In genomic region chr16:22265849-22266376, GRCm38 (mm10) we compare ENCODE assay signal across 8 mouse cellular contexts. TPM values are rescaled to one million over a fixed set of nuclear protein-coding genes. Genes with fewer than 3 reads are reported as not detected.
A peak's percentile ranks its signal among the peaks of the same experiment; 100 is the strongest.
DNase-seq lines count a peak whose midpoint lies in the region; ATAC-seq and TF ChIP-seq lines count a peak whose summit lies in the region.

Tra2b (minus strand) TSS chr16:22266005.

- DNase-seq in MEL-GATA-1-ER (ENCODE audit: extremely low read depth, low read depth) = peak; percentile 83
- peak; percentile 96 for DNase-seq in cerebellum, adult 8-10 months
- peak; percentile 98 for DNase-seq in hindbrain, embryonic 10.5 days (ENCODE audit: low spot score)
- DNase-seq in layer of hippocampus, adult 9-11 months = peak; percentile 97
- peak; percentile 99 for DNase-seq in lung, postnatal 0 days (ENCODE audit: low spot score)
- peak; percentile 94 for DNase-seq in ovary, postnatal 14 days (ENCODE audit: low spot score)
- DNase-seq in thymus, postnatal 14 days = peak; percentile 98

- H3K9ac ChIP-seq in lung, postnatal 0 days (replicated peaks; ENCODE audit: low read depth) = peak within 1 kb of the TSS; percentile 94

- under 1% methylated on average over 38 of the region's 38 CpGs for WGBS in hindbrain, embryonic 10.5 days
- 1% methylated on average over 28 of the region's 38 CpGs for WGBS in lung, postnatal 0 days

- H3K36me3 ChIP-seq in hindbrain, embryonic 10.5 days = peaks cover 18% of the 10 kb centered on the region
- no peaks in the 10 kb centered on the region for H3K36me3 ChIP-seq in lung, postnatal 0 days (ENCODE audit: insufficient read depth, low read length)

- H3K9me3 ChIP-seq in hindbrain, embryonic 10.5 days = no peaks in the 10 kb centered on the region
- H3K9me3 ChIP-seq in lung, postnatal 0 days (ENCODE audit: low read length) = no peaks in the 10 kb centered on the region

- peaks cover 21% of the 10 kb centered on the region for H3K4me1 ChIP-seq in hindbrain, embryonic 10.5 days (replicated peaks)
- peaks cover 15% of the 10 kb centered on the region for H3K4me1 ChIP-seq in lung, postnatal 0 days (ENCODE audit: insufficient read depth, low read depth, low read length)

- TF ChIP-seq CTCF in lung, postnatal 0 days (IDR thresholded peaks at IDR 0.05) = peak; percentile 60

- no peak for TF ChIP-seq EP300 in lung, postnatal 0 days (IDR thresholded peaks at IDR 0.05)

- no peaks in the 10 kb centered on the region for H3K27me3 ChIP-seq in hindbrain, embryonic 10.5 days (ENCODE audit: insufficient read depth, poor library complexity, severe bottlenecking)
- no peaks in the 10 kb centered on the region for H3K27me3 ChIP-seq in lung, postnatal 0 days (replicated peaks; ENCODE audit: insufficient read depth, low read length)

- peak; percentile 96 for ATAC-seq in frontal cortex, adult (ENCODE audit: low TSS enrichment)
- ATAC-seq in lung, postnatal 0 days = peak; percentile 99

- peak within 1 kb of the TSS; percentile 59 for H3K4me2 ChIP-seq in lung, postnatal 0 days (replicated peaks; ENCODE audit: low read depth, low read length)

- peak within 1 kb of the TSS; percentile 99 for H3K27ac ChIP-seq in hindbrain, embryonic 10.5 days
- H3K27ac ChIP-seq in lung, postnatal 0 days (ENCODE audit: low read length) = peak within 1 kb of the TSS; percentile 98

- H3K4me3 ChIP-seq in hindbrain, embryonic 10.5 days = peak within 1 kb of the TSS; percentile 97
- H3K4me3 ChIP-seq in lung, postnatal 0 days (ENCODE audit: low read depth, low read length) = peak within 1 kb of the TSS; percentile 94

RNA-seq across cellular contexts. Expression of gene Tra2b, which starts in this region (rescaled TPM):
- 398 and 480 TPM in 2 replicates for polyA plus RNA-seq in hindbrain, embryonic 10.5 days (2016; fragmentation: Nextera tagmentation; extraction: Ambion mirVana)
- polyA plus RNA-seq in lung, postnatal 0 days (2015; fragmentation: Nextera tagmentation; extraction: Ambion mirVana) = 127 and 145 TPM in 2 replicates

Comparison
In these comparisons a context has a peak if more than half of its experiments do, and no peak if none do; other contexts are left out.
1. Peak in every context shown above with its lines: DNase-seq, ATAC-seq, H3K4me3 ChIP-seq and H3K27ac ChIP-seq.